Mouse (Mus musculus): ENCODE results near the gene Dlg2. TPM values are rescaled to one million over a fixed set of nuclear protein-coding genes. Genes with fewer than 3 reads are reported as not detected.

The Dlg2 gene
- total RNA-seq, 2 experiments from 2014 or later, result 295 to 301 TPM

DNA sequence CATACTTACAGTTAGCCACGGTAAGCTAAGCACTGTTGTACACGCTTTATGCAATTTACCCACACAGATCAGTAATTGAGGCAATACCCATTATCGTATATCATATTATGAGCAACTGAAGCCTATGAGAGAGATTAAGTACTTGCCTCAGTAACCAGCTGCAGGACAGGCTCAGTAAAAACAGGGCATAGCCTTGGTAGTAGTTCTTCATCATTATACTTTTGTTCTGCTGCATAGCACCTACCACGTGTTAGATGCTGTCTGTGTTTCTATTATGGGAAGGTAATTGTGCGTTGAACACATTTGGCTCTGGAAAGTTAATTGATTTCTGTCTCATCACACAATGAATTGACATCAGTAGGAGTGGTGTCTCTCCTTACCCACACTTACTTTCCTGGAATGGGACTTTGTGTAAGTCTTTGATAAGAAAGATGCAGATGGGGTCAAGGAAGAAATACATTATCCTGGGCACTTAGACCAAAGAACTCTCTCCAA is 1897.4 kb downstream of the Dlg2 start:
- TF ChIP-seq CTCF (IDR thresholded peaks at IDR 0.05), result no peak
- no peak for DNase-seq (ENCODE audit: extremely low spot score in 1 of 2, low spot score in 2 of 2)
- H3K27ac ChIP-seq, result no peak overlapping the region
- H3K4me3 ChIP-seq, result no peak overlapping the region
- intact Hi-C loops (cut with DNase I), result no loop called here

GRCm38 (mm10) chr7:92383913-92384484 is 1907.5 kb downstream of the Dlg2 start:
- no peak for TF ChIP-seq CTCF (IDR thresholded peaks at IDR 0.05)
- intact Hi-C loops (cut with DNase I), result no loop called here
- no peak overlapping the region for H3K4me3 ChIP-seq
- no peak for DNase-seq (ENCODE audit: extremely low spot score in 1 of 2, low spot score in 2 of 2)
- H3K27ac ChIP-seq, result no peak overlapping the region

GRCm38 (mm10) chr7:92392052-92392640 is 1915.7 kb downstream of the Dlg2 start:
- Histone ChIP-seq H3K27ac (no peak overlapping the region), H3K4me3 (no peak overlapping the region)
- DNase-seq (ENCODE audit: extremely low spot score in 1 of 2, low spot score in 2 of 2), result no peak
- intact Hi-C loops (cut with DNase I), result no loop called here
- TF ChIP-seq CTCF (IDR thresholded peaks at IDR 0.05), result no peak

DNA sequence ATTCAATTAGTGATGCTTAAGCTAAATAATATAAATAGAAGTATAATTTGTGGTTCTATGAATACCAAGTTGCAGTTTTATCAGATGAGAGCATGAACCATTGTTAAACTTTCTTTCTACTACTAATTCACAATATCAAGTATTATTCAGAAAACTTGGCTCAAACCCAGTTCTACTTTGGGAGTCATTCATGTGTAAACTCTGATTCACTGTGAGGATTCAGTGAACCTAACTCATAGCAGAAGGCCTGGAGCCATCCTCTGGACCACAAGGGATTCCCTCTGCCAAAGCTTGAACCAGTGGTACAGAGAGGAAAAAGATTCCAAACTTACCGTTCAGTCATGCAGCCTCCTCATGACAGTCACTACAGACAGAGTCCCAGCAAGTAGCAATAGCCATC is 1920.3 kb downstream of the Dlg2 start:
- DNase-seq (ENCODE audit: extremely low spot score in 1 of 2, low spot score in 2 of 2), result no peak
- intact Hi-C loops (cut with DNase I), result no loop called here
- H3K27ac ChIP-seq, result no peak overlapping the region
- H3K4me3 ChIP-seq, result no peak overlapping the region
- no peak for TF ChIP-seq CTCF (IDR thresholded peaks at IDR 0.05)

- H3K27ac ChIP-seq, result no peak overlapping the region
- no peak for DNase-seq (ENCODE audit: extremely low spot score in 1 of 2, low spot score in 2 of 2)
- TF ChIP-seq CTCF (IDR thresholded peaks at IDR 0.05), result no peak
- intact Hi-C loops (cut with DNase I), result no loop called here
- H3K4me3 ChIP-seq, result no peak overlapping the region
Observed at GRCm38 (mm10) chr7:92398841-92399240, 1922.4 kb downstream of the Dlg2 start.

DNA sequence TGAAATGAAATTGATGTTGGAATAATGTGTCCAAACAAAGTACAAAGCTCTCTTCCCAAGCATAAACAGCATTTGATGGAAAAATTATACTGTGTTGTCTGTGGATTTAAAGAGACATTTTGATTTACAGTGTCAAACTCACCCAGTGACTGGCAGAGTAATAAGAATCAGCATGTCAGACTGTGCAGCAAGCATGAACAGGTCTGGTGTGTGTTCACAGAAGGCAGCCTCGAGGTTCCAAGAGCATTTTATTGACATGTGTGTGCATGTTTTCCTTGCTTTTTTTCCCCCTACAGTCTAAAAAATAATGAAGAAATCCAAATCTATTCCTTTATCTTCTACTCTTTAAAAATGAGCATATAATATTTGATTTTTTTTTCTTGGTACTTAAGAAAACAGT is 1924.1 kb downstream of the Dlg2 start:
- intact Hi-C loops (cut with DNase I), result loop anchor here (10.0 kb wide), 1 partner anchor 296 kb away; no protein-coding TSS in a partner anchor
- DNase-seq (ENCODE audit: extremely low spot score in 1 of 2, low spot score in 2 of 2), result no peak
- H3K27ac ChIP-seq, result no peak overlapping the region
- no peak overlapping the region for H3K4me3 ChIP-seq
- TF ChIP-seq CTCF (IDR thresholded peaks at IDR 0.05), result no peak

- no peak for TF ChIP-seq CTCF (IDR thresholded peaks at IDR 0.05)
- intact Hi-C loops (cut with DNase I), result loop anchor here (10.0 kb wide), 1 partner anchor 296 kb away; no protein-coding TSS in a partner anchor
- no peak overlapping the region for H3K4me3 ChIP-seq
- no peak for DNase-seq (ENCODE audit: extremely low spot score in 1 of 2, low spot score in 2 of 2)
- no peak overlapping the region for H3K27ac ChIP-seq
Observed at GRCm38 (mm10) chr7:92401001-92401688, 1924.7 kb downstream of the Dlg2 start.

DNA sequence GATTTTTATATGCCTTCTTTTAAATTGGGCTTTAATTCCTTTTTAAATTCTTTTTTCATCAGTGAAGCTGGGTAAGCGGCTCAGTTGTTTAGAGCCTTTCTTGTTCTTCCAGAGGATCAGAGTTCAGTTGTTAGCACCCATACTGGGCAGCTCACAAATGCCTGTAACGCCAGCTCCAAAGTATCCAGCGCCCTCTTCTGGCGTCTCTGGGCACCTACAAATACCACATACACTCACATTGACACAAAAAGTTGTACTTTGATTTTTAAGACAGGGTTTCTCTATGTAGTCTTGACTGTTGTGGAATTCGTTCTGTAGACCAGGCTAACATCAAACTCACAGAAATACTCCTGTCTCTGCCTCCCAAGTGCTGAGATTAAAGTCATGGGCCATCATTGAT is 1932.0 kb downstream of the Dlg2 start:
- no peak for DNase-seq (ENCODE audit: extremely low spot score in 1 of 2, low spot score in 2 of 2)
- H3K4me3 ChIP-seq, result no peak overlapping the region
- no peak overlapping the region for H3K27ac ChIP-seq
- intact Hi-C loops (cut with DNase I), result loop anchor here (10.0 kb wide), 1 partner anchor 304 kb away; no protein-coding TSS in a partner anchor
- TF ChIP-seq CTCF (IDR thresholded peaks at IDR 0.05), result peak; percentile 17; the same call in 1 of the 2 replicates

DNA sequence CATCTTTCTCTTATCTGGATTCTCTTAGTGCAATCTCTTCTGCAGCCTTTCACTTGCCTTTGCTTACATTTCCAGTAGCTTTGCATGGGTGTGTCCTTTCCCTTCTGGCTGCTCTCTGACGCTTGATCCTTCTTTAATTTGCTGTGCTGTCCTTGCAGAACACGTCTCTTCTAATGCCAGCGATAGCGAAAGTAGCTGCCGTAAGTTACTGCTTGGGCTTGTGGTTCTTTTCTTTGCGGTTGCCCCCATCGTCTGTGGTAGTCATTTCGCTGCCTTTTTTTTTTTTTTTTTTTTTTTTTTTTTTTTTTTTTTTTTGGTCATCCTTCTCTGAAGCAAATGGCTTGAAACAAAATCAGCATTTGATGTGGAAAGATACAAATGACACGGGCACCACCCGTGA is 1944.0 kb downstream of the Dlg2 start:
- TF ChIP-seq CTCF (IDR thresholded peaks at IDR 0.05), result no peak
- no peak for DNase-seq (ENCODE audit: extremely low spot score in 1 of 2, low spot score in 2 of 2)
- Histone ChIP-seq H3K4me3 (no peak overlapping the region), H3K27ac (no peak overlapping the region)
- intact Hi-C loops (cut with DNase I), result no loop called here

DNA sequence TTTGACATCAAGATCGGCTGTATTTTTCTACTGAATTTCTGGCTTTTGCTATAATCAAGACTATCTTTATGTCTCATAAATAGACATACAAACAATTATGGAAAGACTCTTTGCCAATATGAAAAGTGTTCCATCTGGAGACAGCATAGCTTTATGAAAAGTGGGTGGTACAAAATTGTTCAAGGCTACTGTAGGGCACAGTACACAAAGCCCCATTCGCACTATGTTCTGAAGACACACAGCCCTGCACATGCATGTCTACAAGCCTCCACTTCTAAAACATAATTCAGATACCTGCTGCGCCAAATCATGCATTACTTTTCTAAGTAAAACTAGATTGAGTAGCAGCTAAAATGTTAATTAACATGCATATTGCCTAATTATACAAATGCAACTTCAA is 1946.5 kb downstream of the Dlg2 start:
- TF ChIP-seq CTCF (IDR thresholded peaks at IDR 0.05), result no peak
- no peak for DNase-seq (ENCODE audit: extremely low spot score in 1 of 2, low spot score in 2 of 2)
- Histone ChIP-seq H3K4me3 (no peak overlapping the region), H3K27ac (no peak overlapping the region)
- intact Hi-C loops (cut with DNase I), result no loop called here

DNA sequence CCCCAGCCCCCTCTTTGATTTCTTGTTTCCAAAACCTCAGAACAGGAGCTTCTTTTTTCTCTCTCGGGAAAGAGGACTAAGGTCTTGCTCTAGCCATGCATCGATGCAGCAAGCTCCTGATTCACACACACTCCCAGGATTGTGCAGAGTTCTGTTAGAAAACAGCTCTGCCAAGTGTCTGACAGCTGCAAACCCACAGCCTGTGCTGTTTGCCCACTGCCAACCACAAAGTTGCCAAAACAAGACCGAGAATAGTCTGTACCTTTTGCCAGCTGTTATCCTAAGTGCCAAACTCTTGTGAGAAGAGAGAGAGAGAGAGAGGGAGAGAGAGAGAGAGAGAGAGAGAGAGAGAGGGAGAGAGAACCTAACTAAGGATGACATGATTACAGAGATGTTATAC is 1948.2 kb downstream of the Dlg2 start:
- no peak for DNase-seq (ENCODE audit: extremely low spot score in 1 of 2, low spot score in 2 of 2)
- Histone ChIP-seq H3K27ac (no peak overlapping the region), H3K4me3 (no peak overlapping the region)
- intact Hi-C loops (cut with DNase I), result no loop called here
- TF ChIP-seq CTCF (IDR thresholded peaks at IDR 0.05), result no peak

GRCm38 (mm10) chr7:92427280-92427679 is 1950.8 kb downstream of the Dlg2 start:
- intact Hi-C loops (cut with DNase I), result no loop called here
- no peak overlapping the region for H3K4me3 ChIP-seq
- DNase-seq (ENCODE audit: extremely low spot score in 1 of 2, low spot score in 2 of 2), result no peak
- TF ChIP-seq CTCF (IDR thresholded peaks at IDR 0.05), result no peak
- no peak overlapping the region for H3K27ac ChIP-seq
